Mouse (Mus musculus): ENCODE measurements at regions not wholly inside any gene's neighbourhood (a gene's known extent, or its start where the extent isn't known, plus 50 kb on each side); places are given as distances from the start of the nearest gene placed in this dataset.

- H3K36me3 ChIP-seq (ENCODE audit: control insufficient read depth in 1 of 2, insufficient read depth in 2 of 2, low read length in 2 of 2): no peaks in the 10 kb centered on the region
- no peak overlapping the region for H3K27ac ChIP-seq (ENCODE audit: control insufficient read depth, low read depth, low read length)
- no peak overlapping the region for H3K9ac ChIP-seq (ENCODE audit: control insufficient read depth, low read depth, low read length, poor library complexity, severe bottlenecking)
- H3K79me2 ChIP-seq (ENCODE audit: control insufficient read depth, insufficient read depth, low read length, poor library complexity): no peaks in the 10 kb centered on the region
- DNase-seq (ENCODE audit: low read depth, low spot score): no peak
- TF ChIP-seq KAT2A (conservative IDR thresholded peaks at IDR 0.05; ENCODE audit: low read depth, low read length) (no peak), MAZ (IDR thresholded peaks at IDR 0.05; ENCODE audit: low read depth, low read length) (no peak), TAL1 (IDR thresholded peaks at IDR 0.05; ENCODE audit: low read length) (no peak), MAFK (IDR thresholded peaks at IDR 0.05; ENCODE audit: borderline replicate concordance, low read depth, low read length) (no peak)
- no peaks in the 10 kb centered on the region for H3K27me3 ChIP-seq (ENCODE audit: control insufficient read depth in 1 of 2, insufficient read depth in 2 of 2, low read length in 2 of 2)
- no peak overlapping the region for H3K4me3 ChIP-seq (ENCODE audit: control insufficient read depth in 1 of 2, insufficient read depth in 1 of 2, low read depth in 2 of 2, low read length in 2 of 2)
- H3K9me3 ChIP-seq (replicated peaks; ENCODE audit: insufficient read depth, low read length): no peaks in the 10 kb centered on the region
- H3K4me1 ChIP-seq (ENCODE audit: control insufficient read depth in 1 of 2, insufficient read depth in 2 of 2, low read length in 2 of 2): no peaks in the 10 kb centered on the region
Observed at GRCm38 (mm10) chr13:43729617-43730016, 55.0 kb upstream of the Cd83 start.

- Histone ChIP-seq H3K36me3 (ENCODE audit: control insufficient read depth in 1 of 2, insufficient read depth in 2 of 2, low read length in 2 of 2) (no peaks in the 10 kb centered on the region), H3K9me3 (replicated peaks; ENCODE audit: insufficient read depth, low read length) (no peaks in the 10 kb centered on the region), H3K27ac (ENCODE audit: control insufficient read depth, low read depth, low read length) (no peak overlapping the region), H3K79me2 (ENCODE audit: control insufficient read depth, insufficient read depth, low read length, poor library complexity) (no peaks in the 10 kb centered on the region), H3K4me3 (ENCODE audit: control insufficient read depth in 1 of 2, insufficient read depth in 1 of 2, low read depth in 2 of 2, low read length in 2 of 2) (no peak overlapping the region), H3K9ac (ENCODE audit: control insufficient read depth, low read depth, low read length, poor library complexity, severe bottlenecking) (no peak overlapping the region), H3K4me1 (ENCODE audit: control insufficient read depth in 1 of 2, insufficient read depth in 2 of 2, low read length in 2 of 2) (no peaks in the 10 kb centered on the region), H3K27me3 (ENCODE audit: control insufficient read depth in 1 of 2, insufficient read depth in 2 of 2, low read length in 2 of 2) (no peaks in the 10 kb centered on the region)
- no peak for DNase-seq (ENCODE audit: low read depth, low spot score)
- no peak for TF ChIP-seq RCOR1 (IDR thresholded peaks at IDR 0.05; ENCODE audit: low read depth, low read length)
- TF ChIP-seq MYC (IDR thresholded peaks at IDR 0.05; ENCODE audit: low read depth, low read length): no peak
- no peak for TF ChIP-seq NRF1 (IDR thresholded peaks at IDR 0.05; ENCODE audit: insufficient read depth, low read depth, low read length, poor library complexity, severe bottlenecking)
- TF ChIP-seq ZNF384 (IDR thresholded peaks at IDR 0.05; ENCODE audit: low read depth, low read length): no peak
Observed at GRCm38 (mm10) chr13:43733061-43733460, 51.5 kb upstream of the Cd83 start.

DNA sequence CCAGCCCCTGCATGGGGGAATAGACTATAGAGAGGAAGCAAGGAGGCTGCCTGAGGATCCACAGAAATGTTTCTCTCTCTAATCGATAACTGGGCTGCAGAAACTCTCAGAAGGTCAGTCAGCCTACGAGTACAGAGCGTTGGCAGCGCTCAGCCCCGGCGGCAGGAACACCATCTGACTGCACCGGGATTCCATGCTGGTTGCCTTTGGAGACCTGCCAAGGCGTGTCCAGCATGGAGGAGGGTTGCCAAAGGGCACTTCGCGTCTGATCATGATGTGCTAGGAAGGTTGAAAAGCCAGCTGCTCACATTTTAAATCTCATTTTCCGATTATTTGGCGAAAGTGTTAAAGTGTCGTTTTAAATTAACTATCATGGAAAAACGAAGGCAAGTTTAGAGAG is 49.9 kb upstream of the Cd83 start:
- Histone ChIP-seq H3K27ac (ENCODE audit: control insufficient read depth, low read depth, low read length) (no peak overlapping the region), H3K36me3 (ENCODE audit: control insufficient read depth in 1 of 2, insufficient read depth in 2 of 2, low read length in 2 of 2) (no peaks in the 10 kb centered on the region), H3K9ac (ENCODE audit: control insufficient read depth, low read depth, low read length, poor library complexity, severe bottlenecking) (no peak overlapping the region), H3K4me1 (ENCODE audit: control insufficient read depth in 1 of 2, insufficient read depth in 2 of 2, low read length in 2 of 2) (no peaks in the 10 kb centered on the region), H3K27me3 (ENCODE audit: control insufficient read depth in 1 of 2, insufficient read depth in 2 of 2, low read length in 2 of 2) (no peaks in the 10 kb centered on the region), H3K79me2 (ENCODE audit: control insufficient read depth, insufficient read depth, low read length, poor library complexity) (no peaks in the 10 kb centered on the region), H3K4me3 (ENCODE audit: control insufficient read depth in 1 of 2, insufficient read depth in 1 of 2, low read depth in 2 of 2, low read length in 2 of 2) (no peak overlapping the region), H3K9me3 (replicated peaks; ENCODE audit: insufficient read depth, low read length) (no peaks in the 10 kb centered on the region)
- no peak for DNase-seq (ENCODE audit: low read depth, low spot score)
- TF ChIP-seq MAX (IDR thresholded peaks at IDR 0.05; ENCODE audit: low read length) (no peak), POLR2A (IDR thresholded peaks at IDR 0.05; ENCODE audit: control insufficient read depth in 1 of 2, insufficient read depth in 1 of 2, low read depth in 1 of 2, low read length in 2 of 2, poor library complexity in 1 of 2) (no peak), ZC3H11A (IDR thresholded peaks at IDR 0.05; ENCODE audit: low read depth, low read length) (no peak), CTCF (IDR thresholded peaks at IDR 0.05 in 2 of 3, conservative IDR thresholded peaks at IDR 0.05 in 1 of 3; ENCODE audit: control insufficient read depth in 1 of 3, insufficient read depth in 1 of 3, low read depth in 2 of 3, low read length in 3 of 3, poor library complexity in 1 of 3, severe bottlenecking in 1 of 3) (no peak), E2F4 (IDR thresholded peaks at IDR 0.05; ENCODE audit: borderline replicate concordance, low read depth, low read length) (no peak), RAD21 (IDR thresholded peaks at IDR 0.05; ENCODE audit: low read depth, low read length) (no peak), MEF2A (IDR thresholded peaks at IDR 0.05; ENCODE audit: extremely low read depth, insufficient replicate concordance, low read depth, low read length, poor library complexity, severe bottlenecking) (no peak), MYC (IDR thresholded peaks at IDR 0.05; ENCODE audit: low read depth, low read length) (no peak), CHD1 (IDR thresholded peaks at IDR 0.05; ENCODE audit: low read depth, low read length) (no peak), GATA1 (IDR thresholded peaks at IDR 0.05; ENCODE audit: low read depth, low read length) (no peak), JUND (IDR thresholded peaks at IDR 0.05; ENCODE audit: low read depth, low read length) (no peak), ZMIZ1 (IDR thresholded peaks at IDR 0.05; ENCODE audit: low read depth, low read length) (no peak), BHLHE40 (IDR thresholded peaks at IDR 0.05; ENCODE audit: borderline replicate concordance, low read depth, low read length) (no peak), CHD2 (IDR thresholded peaks at IDR 0.05; ENCODE audit: low read length) (no peak), SIN3A (IDR thresholded peaks at IDR 0.05; ENCODE audit: low read length) (no peak), GABPA (IDR thresholded peaks at IDR 0.05; ENCODE audit: low read depth, low read length) (no peak), SMC3 (IDR thresholded peaks at IDR 0.05; ENCODE audit: low read depth, low read length) (no peak), ELF1 (IDR thresholded peaks at IDR 0.05; ENCODE audit: low read depth, low read length) (no peak), HCFC1 (IDR thresholded peaks at IDR 0.05; ENCODE audit: low read depth, low read length) (no peak)
